Mouse (Mus musculus): ENCODE measurements around the gene Fanci.

Gene Fanci

DNA sequence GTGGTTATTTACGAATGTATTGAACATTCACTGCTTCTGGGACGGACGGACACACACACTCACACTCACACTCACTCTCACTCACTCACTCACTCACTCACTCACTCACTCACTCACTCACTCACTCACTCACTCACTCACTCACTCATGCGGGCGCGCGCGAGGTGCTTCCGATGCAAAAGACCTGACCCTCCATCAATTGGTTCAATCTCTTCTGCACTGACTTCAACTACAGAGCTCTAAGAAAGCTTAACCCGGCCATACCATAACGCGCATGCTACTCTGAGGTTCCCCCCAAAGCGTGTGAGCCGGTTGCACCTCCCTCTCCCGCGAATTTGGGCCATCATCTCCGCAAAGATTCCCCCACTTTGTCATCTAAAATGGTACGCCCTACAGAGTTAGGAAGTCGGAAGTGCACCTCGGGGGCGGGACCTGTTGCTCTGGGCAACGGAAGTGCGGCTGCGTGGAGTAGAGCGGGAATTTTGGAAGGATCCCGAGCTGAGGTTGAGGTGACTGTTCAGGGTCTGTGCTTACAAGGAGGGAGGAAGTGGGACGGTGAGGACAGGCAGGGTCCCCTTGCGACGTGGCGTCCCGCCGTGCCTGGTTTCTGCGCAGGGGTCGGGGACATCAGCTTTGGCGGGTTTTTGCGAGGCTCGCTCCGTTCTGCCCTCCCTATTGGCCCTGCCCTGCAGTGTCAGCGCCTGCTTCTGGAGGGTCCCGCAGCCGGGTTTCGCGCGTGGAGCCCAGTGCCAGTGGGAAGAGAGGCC is at the start of gene Fanci:
Gene Fanci (plus strand): TSS at position 47 of the 767 bp plus-strand sequence.
- DNase-seq (ENCODE audit: low read depth, low spot score), result peak; percentile 89

DNA sequence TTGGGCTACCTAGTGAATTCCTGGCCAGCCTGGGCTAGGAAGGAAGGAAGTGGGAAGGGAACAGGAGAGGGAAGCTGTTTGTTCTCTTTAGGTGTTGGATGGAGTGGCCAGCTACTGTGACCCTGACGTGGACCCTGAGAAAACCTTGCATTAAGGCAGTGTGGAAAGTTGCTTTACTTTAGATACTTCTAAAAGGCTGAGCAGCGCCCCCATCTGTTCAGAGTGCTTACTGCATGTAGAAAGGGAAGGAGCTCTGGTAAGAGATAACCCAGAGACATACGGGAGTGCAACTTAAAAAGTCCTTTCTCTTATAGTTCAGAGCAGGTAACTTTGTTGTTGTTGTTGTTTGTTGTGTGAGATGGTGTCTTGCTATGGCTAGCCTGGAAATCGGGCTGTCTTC is 45.8 kb upstream of the Fanci start:
- DNase-seq (ENCODE audit: low read depth, low spot score), result no peak

DNA sequence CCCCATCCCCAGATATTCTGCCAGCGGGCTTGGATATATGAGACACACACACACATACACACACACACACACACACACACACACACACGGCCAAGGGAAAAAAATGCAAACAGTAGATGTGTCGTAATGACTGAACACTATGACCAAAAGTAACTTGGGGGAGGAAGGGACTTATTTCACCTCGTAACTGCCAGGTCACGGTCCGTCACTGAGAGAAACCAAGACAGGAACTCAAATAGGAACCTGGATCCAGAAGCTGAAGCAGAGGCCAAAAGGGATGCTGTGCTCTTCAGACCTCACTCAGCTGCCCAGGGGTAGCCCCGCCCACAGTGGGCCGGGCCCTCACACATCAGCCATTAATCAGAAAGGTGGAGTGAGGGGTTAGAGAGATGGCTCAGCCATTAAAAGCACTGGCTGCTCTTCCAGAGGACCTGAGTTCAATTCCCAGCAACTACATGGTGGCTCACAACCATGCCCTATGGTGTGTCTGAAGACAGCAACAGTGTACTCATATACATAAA is 45.1 kb upstream of the Fanci start:
- no peak for DNase-seq (ENCODE audit: low read depth, low spot score)

DNA sequence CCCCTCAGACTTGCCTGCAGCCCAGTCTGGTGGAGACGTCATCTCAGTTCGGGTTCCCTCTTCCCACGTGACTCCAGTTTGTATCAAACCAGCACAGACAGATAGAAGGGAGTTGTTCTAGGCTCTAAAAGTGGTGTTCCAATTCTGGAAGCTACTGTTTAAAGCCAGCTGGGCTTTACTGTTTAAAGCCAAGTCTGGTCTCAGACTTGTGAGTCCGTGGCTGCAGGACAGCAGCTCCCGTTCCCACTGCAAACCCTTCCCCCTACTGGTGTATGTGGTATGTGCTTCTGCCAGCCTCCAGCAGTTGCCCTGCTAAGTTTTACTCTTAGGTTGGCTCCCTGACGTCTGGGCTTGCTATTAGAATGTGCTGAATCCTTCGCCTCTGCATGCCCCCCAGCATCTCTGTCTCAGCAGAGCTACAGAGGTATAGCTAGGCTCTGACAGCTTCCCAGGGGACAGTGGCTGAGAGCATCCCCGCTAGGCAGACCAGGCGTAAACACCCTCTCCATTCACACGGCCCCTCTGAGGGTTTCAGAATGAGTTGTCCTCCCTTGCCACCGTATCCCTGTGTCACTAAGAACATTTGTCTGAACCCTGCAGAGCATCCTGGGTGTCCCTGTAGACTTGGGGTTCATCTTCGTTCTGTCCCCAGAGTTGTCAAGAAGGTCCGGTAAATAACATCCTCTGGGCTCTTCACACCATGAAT is 44.5 kb upstream of the Fanci start:
- DNase-seq (ENCODE audit: low read depth, low spot score), result no peak

DNA sequence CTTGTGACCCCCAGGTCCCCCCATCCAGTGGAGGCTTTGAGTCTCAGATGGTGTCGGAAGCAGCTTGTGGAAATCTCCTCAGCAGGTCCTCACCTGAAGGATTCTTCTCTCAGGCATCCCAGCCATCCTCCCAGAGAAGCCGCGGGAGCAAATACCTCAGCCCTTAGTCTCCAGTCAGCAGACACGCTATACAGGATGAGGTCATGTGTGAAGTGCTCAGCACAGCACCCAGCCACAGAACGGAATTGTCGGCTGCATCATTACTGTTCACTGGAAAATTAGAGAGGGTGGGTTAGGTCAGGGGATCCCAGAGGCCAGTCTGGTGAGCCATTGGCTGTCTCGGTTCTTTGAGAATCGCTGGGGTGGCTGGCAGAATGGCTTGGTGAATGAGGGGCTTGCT is 42.9 kb upstream of the Fanci start:
- DNase-seq (ENCODE audit: low read depth, low spot score), result no peak

DNA sequence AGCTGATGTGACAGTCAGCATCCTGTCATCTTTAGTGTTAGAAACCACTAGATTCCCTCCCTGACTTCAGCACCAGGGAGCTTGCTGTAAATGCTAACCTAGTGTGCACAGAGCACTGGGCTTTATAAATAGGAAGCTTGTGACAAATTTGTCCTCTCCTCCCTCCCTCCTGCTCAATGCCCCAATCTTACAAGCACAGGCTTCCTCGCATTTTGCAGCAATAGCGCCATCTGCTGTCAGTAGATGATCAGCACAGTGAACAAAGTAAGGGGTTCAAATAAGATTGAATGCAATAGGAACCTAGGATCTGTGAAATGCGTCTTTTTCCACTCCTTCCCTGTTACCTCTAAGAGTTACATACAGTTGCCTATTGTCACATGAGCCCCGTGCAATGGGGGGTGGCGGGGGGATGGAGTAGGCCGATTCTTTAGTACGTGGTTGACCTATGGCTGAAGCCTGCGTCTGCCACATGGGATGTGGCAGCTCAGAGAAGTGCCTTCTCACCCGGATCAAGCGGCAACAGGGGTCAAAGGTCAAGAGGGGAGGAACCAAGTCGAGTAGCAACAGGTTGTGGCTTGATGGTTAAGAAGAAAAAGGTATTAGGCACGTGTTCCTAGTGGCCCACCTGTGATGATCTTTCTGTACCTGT is 41.9 kb upstream of the Fanci start:
- DNase-seq (ENCODE audit: low read depth, low spot score), result peak; percentile 72

DNA sequence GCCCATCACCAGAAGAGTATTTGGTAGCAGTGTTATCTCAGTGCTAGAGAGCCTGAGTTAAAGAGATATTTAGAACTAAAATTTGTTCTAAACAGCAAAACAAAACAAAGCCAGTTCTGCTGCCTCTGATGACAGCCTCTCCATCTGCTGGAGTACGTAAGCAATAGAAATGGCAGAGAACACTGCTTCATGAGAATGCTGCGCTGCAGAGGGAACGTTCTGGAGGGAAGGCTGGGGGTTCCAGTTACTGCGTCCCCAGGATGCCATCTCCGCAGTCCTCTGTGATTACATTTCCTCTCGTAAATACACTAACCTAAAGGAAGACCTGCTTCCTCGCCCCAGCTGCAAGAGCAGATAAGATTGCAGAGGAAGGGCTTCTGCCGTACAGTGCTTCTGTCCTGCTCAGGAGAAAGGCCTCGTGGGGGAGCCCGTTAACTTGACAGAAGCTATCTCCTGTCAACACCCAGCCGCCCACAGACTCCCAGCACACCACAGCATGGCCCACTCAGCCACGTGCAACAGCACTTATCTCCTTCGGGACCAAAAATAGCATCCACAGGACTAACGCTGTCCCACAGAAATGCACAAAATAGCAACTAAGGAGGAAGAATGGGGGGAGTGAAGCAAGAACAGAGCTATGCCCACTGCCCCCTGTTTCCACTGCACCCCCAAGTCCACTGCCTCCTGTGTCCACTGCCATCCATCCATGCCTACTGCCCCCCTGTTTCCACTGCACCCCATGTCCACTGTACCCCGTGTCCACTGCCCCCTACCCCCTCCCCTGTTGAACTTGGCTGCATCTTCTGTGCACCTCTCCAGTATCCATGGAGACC is 33.2 kb upstream of the Fanci start:
- no peak for DNase-seq (ENCODE audit: low read depth, low spot score)

DNA sequence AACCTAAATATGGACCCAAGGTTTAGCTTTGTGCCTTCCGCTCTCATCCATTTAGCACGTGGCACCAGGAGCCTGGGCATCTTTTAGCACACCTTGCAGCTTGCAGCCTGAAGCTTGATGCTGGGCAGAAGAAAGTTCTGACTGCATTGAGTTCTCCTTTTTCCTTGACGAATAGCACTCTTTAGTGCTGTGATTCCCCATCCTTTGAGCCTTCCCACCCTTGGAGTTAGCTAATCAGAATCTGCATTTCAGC is 32.6 kb upstream of the Fanci start:
- no peak for DNase-seq (ENCODE audit: low read depth, low spot score)

DNA sequence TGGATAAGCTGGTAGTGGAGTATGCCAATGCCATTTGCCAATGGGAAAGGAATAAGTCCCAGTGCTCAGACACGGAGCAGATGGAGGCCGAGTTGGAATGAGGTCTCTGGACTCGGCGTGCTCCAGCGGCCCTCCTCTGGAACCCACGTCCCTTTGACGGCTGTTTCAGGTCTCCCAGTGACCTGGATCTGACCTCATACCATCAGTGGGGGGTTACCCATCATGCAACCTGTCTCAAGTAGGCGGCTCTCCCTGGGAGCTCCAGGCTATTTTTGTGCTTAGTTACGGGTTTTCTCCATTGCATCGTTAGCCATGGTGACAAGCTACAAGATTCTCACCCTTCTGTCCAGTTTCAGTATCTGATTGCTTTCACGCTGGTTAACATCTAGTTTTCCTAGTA is 31.7 kb upstream of the Fanci start:
- DNase-seq (ENCODE audit: low read depth, low spot score), result no peak

DNA sequence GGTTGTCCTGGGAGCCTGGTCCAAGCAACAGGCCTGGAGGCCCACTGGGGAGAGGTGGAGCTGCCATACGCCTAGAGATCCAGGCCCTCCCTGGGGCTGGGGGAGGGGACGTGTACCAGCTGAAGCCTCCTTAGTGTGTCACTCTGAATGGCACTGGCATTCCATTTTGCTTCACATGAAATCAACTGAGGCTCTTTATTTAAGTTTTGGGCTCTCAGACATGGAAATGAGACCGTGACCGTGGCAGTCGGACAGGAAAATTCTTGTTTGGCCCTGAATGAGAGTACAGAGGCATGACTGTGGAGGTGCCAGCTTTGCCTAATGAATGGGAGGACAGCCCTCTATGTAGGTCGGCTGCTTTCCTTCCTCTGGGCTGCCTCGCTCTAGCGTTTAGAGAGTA is 29.5 kb upstream of the Fanci start:
- peak; percentile 61 for DNase-seq (ENCODE audit: low read depth, low spot score)

DNA sequence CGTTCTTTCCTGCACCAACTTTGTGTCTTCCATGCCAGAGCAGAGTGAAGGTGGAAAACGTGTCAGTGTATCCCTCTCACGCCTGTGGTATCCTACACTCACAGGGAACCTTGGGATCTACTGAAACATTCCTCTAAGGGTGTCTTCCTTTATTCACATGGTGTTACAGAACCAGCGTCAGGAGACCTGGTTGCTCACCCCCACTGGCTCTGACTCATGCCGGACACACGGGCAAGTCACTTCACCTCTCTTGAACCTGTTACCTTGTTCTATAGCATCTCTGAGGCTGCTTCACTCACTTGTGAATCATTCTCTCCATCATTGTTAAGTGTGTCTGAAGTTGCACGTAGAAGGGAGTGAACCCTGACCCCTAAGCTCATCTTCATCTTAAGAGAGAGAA is 28.9 kb upstream of the Fanci start:
- no peak for DNase-seq (ENCODE audit: low read depth, low spot score)

DNA sequence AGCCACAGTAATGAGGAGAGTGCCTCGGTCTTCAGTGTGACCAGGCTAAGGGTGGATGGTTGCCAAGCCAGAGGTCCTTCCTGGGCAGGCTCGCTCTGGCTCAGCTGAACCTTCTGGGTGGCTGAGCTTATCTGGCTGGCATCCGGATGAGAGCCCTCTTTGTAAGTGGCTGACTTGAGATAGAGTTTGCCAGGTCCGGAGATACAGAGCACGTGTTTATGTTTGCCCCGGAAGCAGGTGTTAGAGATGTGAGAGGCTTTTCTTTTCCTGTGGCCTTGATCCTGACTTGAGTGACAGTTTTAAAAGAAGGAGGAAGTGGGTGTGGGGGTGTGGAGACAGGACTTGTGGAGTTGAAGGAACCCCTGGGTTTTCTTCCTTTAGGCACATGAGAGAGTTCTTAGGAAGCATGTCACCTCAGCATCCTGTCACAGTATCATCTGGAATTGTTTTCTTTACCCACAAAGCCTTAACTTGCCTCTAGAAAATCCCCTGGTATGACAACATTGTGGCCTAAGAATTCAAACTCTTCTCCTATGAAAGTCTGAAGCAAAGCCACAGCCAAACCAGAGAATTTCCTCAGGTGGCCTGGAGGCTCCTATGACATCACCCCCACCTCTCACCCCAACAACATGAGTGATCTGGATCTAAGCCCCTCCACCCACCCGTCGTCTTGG is 28.2 kb upstream of the Fanci start:
- peak; percentile 43 for DNase-seq (ENCODE audit: low read depth, low spot score)

DNA sequence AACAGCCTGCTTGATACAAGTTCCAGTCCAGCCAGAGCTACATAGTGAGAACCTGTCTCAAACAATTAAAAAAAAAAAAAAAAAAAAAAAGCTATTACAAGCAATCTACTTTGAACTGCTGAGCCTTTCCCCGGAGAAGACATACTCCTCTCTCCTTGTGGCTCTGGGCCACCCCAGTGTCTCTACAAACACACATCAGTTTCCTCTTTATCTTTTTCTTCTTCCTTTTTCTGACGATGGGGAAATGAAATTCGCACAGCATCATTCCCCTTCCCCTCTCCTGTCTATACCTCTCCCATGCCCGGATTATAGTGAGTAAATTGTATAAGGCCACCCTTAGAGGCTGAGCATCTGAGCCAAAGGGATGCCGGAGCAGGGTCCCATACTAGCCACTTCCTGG is 23.1 kb upstream of the Fanci start:
- no peak for DNase-seq (ENCODE audit: low read depth, low spot score)

DNA sequence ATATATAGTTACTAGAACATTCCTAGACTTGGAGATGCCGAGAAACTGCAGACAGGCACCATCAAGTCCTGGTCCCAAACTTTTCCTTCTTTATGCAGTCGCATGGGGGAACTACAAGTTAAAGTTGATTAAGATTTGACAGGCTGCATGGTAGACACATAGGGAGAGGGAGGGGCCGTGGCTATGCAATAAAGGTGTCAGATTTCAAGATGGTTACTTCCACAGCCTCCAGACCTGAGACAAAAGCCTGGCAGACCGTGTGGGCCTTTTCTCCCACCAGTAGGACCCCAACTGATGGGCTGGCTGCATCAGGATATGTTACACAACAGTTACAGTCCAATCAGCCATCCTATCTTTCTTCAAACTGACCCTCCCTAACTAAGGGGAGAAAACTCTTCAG is 22.3 kb upstream of the Fanci start:
- DNase-seq (ENCODE audit: low read depth, low spot score), result no peak

DNA sequence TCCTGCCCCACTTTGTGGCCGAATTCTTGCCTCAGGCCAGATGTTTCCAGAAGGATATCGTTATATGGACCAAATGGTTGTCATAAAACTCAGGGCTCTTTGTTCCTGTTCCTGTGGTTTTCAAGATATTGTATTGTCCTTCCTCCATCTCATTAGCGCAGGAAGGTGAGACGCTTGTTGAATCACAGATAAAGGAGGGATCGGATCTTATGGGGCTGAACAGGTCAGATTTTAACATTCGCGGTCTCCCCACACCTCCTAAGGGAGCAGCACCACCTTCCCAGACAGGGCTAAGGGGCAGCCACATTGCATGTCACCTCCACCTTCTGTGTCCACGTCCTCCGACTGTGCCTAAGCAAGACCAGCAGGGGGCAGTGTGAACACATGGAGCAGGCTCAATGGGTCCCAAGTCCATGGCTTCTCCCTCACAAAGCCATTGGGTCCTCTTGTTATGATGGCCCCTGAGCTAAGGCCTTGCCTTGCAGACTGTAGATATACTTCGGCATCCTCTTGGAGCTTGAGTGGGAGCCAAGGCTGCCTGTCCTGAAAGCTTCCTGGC is 20.3 kb upstream of the Fanci start:
- DNase-seq (ENCODE audit: low read depth, low spot score), result no peak

DNA sequence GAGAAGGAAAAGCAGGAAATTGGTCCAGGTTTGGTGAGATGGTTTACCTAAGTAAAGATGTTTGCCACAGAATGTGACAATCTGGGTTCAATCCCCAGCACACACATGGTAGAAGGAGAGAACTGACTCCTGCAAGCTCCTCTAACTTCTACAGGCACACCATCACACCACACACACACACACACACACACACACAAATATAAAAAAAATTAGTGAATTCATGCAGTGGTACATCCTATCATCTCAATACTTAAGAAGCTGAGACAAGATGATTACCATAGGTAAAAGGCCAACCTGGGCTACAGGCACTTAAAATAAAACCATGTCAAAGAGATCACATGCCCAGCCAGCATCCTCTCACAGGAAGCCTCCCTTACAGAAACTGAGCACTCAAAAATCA is 17.7 kb upstream of the Fanci start:
- DNase-seq (ENCODE audit: low read depth, low spot score), result no peak

DNA sequence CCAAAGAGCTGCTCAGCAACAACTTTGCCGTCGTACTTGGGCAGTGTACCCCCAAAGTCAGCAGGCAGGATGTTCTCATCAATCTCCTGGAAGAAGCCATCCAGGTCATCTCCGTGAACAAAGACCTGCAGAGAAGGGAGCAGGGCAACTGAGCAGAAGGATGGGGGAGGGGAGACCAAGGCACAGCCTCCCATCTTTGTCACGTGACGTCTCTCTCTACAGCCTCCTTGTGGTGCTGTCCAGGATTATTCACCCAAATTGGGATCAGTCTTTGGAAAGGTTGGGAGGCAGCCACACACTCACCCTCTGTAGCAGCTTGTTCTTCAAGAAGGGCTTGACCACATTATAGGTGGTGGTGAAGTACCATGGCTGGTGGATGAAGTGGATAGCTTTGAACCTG is 16.1 kb upstream of the Fanci start:
- no peak for DNase-seq (ENCODE audit: low read depth, low spot score)

DNA sequence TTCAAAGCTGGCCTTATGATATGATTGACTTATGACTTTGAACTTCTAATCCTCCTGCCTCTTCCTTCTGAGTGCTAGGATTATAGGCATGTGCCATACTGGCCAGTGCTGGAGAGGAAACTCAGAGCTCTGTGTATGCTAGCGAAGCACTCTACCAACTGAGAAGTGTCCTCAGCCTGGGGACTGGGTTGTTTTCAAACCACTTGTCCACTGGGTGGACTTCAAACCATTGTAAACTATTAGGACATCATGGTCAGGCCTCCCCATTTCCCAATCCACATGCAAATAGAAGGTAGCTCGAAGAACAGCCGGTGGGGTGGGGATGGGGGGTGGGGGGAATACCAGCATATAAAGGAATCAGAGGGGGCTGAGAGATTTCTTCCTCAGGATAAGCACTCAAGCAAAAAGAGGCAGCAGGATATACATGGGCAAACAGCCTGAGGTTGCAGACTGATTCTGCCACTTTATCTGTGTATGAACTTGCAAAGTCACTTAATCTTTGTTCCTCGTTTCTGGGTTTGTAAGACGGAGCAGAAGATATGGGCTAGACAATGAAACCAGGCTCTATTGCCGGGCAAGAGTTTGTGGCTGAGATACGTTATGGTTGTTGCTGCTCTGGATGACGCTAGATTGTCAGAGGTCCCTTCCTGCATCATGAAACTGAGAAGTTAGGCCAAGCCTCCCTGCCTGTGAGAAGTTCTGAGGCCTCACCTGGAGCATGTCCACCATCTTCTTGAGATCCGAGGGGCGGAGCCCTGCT is 15.0 kb upstream of the Fanci start:
- DNase-seq (ENCODE audit: low read depth, low spot score), result no peak

DNA sequence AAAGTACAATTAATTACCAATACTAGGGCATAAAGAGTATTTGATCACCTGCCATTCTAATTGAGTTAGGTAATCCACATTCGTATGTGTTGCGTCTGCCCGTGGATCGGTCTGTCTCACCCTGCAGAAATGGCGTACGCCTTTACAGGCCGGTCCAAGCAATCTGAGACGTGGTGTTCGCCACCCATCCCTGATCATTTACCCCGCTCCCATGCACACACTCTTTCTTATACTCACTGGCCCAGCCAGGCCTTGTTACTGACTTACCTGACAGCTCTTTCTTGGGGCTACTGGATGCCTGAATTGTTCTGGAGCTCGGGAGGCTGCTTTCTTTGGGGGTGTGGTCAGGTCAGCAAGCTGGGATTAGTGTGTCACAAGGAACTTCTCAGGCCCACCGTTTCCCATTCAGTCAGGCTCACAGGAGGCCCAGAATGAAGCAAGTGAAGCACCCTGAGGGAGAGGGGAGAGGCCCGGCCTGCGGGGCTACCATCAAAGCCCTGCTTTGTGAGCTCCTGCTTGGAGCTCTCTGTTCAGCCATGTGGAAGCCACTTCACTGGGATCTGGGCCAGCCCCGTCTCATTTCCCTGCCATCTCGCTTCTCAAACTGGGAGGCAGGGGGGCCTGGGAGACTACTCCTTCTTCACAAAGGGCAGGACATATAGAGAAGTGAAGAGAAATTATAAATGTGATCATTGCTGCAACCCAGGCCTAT is 5.2 kb upstream of the Fanci start, which contains the start of gene Rlbp1:
Gene Rlbp1 (minus strand): TSS at position 627 of the 712 bp plus-strand sequence.
- DNase-seq (ENCODE audit: low read depth, low spot score), result no peak

DNA sequence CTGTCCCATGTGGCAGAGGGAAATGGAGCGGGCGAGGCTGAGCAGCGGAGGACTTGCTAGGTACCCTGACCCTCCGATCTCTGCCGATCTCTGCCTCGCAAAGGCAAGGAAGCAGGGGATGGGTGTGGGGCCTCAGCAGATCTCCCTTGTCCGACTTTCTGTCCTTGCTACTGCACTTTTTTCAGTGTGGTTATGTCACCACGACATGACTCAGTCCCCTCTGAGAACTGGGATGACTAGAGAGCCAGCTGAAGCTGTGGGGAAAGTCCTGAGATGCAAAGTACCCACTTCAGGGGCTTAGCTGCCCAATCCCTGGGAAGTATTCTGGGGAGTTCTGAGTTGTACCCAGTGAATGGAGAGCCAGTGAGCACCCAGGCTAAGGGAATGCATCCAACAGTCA is 4.6 kb upstream of the Fanci start:
- DNase-seq (ENCODE audit: low read depth, low spot score), result no peak
